Mouse (Mus musculus) embryonic fibroblast, embryonic 13.5 days (primary cell): Measurements from ENCODE around the gene Masp2.

Source experiments
- CTCF ChIP-seq: IDR thresholded peaks from 2 replicates; pipeline ENCODE4 v1.5.1; 2011; ENCODE audit warnings: mild to moderate bottlenecking, control low read depth, low read length, moderate library complexity, borderline replicate concordance; ENCODE audit not compliant: insufficient read depth
- POLR2A ChIP-seq: IDR thresholded peaks from 2 replicates; pipeline ENCODE4 v1.6.1; 2011; ENCODE audit warnings: low read depth, mild to moderate bottlenecking, control low read depth, low read length, moderate library complexity

GRCm38 (mm10) chr4:148573222-148573621 is 29.1 kb upstream of the Masp2 start:
- no peak for TF ChIP-seq POLR2A
- TF ChIP-seq CTCF: no peak
